Comparison of ENCODE assay signal across 11 mouse cellular contexts in the genomic region with DNA sequence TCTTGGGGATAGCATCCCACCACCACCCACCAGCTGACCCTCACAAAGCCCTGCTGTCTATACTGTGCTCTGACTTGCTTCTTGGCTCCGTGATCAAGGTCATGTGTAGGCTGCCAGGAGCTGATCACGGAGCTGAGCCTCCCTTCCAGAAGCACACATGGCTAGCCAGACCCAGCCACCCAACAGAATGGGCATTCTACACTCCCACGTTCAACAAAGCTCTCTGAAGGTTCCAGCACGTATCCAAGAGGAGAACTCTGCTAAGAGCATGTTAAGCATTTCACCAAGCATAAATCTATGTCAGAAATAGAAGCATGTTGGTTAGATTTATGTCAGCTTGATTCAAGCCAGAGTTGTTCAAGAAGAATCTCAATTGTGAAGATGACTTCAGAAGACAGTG.
"Had no signal": no experiment of that assay in that cellular context is flagged by ENCODE, and none has a peak within 500 bp of the region (broad histone marks: within the 10 kb centered on the region; RNA-seq: fewer than 3 reads in every experiment).

No protein-coding gene starts in this region.

- H3K27ac ChIP-seq: limb, embryonic 13.5 days; liver, embryonic 14.5 days; midbrain, embryonic 12.5 days; neural tube, embryonic 13.5 days had no signal

- H3K4me3 ChIP-seq: limb, embryonic 13.5 days; midbrain, embryonic 12.5 days; neural tube, embryonic 13.5 days had no signal

- ATAC-seq: midbrain, embryonic 16.5 days had no signal

- DNase-seq: kidney, adult 9 months; kidney, postnatal 10 days; kidney, postnatal 4 days; lung, adult 18-20 months; right cerebral cortex, postnatal 14 days; thymus, postnatal 36 days had no signal
